Mouse (Mus musculus) megakaryocyte-erythroid progenitor cell, adult 5-6 weeks (primary cell): ENCODE measurements around the gene Spcs2. TPM values are rescaled to one million over a fixed set of nuclear protein-coding genes. Genes with fewer than 3 reads are reported as not detected.

Source experiments
- ATAC-seq: replicated peaks from 2 replicates; pipeline ENCODE4 v1.8.0; 2016; ENCODE audit warnings: mild to moderate bottlenecking, inconsistent platforms; ENCODE audit not compliant: severe bottlenecking, poor library complexity, low FRiP score, low TSS enrichment
- total RNA-seq, 2 experiments: library from RNA; stranded (forward) in 1 of 2; stranded (reverse) in 1 of 2; fragments of 200-1000, 215-1000 nt in 1 of 2; fragments of >200 nt in 1 of 2; fragmentation: Nextera tagmentation in 1 of 2; gene quantifications; 2 replicates each; pipeline ENCODE4 v1.2.3; 2014 to 2017

The Spcs2 gene
- total RNA-seq, 2 experiments from 2014 or later, result 132 to 153 TPM

DNA sequence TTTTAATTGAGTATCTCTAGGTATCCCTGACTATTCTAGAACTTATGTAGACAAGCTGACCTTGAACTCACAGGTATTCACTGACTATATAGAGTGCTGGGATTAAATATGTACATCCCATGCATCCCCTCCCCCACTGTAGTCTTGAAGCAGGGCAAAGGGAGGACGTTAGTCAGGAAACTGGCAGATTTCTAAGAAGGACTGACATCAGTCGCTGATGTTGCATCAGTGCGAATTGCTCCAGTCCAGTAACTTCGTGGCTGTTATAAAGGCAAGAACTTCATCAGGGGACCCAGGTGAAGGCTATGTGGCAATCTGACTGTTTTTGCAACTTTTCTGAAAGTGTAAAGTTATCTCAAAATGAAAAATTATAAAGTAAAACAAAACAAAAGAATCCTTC is 6.0 kb upstream of the Spcs2 start:
- no peak for ATAC-seq

DNA sequence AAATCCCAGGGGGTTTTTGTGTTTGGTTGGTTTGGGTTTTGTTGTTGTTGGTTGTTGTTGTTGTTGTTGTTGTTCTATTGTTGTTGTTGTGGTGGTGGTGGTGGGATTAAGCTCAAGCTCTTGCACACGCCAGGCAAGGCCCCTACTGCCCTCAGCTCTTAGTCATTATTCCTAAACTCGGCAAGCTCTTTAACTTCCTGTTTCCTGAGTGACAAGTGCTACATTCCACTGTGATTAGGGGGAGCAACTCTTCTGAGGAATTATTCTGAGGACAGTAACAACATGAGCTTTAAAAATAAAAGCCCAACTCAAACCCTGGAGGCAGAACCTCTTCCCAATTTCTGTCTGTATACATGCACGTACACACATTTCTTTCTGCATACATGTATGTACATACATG is 2.0 kb upstream of the Spcs2 start:
- no peak for ATAC-seq

DNA sequence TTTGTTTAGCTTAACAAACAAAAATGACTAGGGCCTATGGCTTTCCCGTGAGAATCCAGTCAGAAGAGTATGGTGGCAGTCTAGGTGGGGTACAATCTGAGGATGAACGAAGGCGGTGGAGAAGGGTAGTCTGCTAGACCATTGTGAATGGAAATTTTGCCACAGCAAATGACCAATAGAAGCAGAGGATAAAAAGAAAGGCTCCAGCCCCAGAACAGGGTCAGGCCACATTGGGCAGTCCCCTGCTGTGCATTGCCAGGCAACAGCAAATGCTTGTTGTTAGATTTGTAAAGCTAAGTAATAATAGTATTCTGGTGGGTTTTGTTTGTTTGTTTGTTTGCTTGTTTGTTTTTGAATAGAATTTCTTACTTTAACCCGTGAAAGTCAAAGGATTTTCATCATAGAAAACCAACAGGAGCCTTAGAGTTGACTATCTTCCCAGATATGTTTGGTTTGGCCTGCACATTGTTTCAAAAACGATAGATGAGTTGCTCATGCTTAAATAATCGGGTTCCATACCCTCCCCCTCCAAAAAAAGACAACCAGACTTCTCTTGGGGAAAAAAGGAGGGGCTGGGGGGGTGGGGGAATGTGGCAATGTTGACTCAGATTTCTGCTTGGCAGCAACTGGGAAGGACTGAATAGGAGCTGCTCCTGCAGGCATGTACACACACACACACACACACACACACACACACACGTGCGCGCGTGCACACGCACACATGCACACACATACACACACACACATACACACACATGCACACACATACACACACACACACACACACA is 1.2 kb upstream of the Spcs2 start:
- no peak for ATAC-seq

DNA sequence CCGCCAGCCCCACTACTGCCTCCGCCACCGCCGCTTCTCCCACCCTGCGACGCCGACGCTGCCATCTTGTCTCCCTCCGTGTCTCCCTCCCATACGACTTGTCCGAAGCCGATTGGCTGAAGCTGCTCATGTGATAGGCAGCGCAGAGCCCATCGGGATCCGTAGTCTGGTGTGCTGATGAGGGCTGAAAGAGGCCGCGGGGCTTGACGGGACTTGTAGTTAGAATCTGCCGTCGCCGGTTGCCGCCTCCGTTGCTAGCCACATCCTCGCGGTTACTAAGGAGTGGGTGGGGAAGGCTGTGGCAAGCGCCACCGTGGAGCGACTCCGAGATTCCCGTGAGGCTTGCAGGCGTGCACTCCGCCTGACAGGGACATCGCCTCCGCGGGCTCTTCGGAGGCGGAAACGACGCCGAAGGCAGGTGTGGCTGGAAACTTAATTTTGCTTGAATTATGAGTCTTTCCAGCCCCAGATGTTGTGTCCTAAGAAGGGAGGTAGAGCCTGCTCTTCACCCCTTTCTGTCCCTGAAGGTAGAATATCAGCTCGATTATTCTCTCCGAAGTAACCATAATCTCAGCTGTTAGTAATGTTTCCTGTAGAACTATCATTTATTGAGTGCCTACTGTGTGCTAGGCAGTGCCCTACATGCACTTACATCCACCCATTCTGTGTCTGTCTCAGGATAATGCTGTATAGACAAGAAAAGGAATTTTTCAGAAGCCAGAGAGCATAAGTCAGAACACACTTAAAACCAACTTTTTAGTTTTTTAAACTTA is 4.3 kb downstream of the Spcs2 start, which contains the start of gene Xrra1:
Gene Xrra1, plus strand, starts transcription at position 304 of the 773 bp plus-strand sequence.
- peak; percentile 98 for ATAC-seq

DNA sequence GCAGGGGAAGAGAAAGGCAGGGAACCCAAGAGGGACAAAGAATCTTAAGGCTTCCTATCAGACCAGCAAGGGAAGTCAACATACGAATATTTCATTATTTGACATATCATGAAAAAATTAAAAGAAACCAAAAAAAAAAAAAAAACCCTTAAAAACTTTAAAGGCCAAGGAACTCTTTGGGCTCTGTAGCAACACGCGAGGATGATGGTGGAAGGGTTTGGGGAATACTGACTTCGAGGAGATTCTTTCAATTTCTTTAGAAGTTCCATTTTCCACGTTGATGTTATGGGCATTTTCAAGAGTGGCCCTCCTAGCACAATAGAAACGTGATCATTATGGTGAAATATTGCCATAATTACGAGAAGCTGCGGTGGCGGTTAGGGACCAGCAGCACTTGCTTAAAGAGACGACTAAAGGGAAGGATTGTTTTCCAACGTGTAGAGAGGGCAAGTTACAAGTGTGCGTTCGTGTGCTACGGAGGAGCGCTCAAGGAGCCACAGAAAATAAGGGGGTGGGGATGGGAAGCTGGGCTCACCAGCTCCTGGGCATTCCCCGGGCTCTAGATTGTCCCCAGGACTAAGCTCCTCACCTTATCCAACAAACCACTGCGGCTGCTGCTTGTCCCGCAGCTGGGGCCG is 5.0 kb downstream of the Spcs2 start:
- ATAC-seq, result no peak

DNA sequence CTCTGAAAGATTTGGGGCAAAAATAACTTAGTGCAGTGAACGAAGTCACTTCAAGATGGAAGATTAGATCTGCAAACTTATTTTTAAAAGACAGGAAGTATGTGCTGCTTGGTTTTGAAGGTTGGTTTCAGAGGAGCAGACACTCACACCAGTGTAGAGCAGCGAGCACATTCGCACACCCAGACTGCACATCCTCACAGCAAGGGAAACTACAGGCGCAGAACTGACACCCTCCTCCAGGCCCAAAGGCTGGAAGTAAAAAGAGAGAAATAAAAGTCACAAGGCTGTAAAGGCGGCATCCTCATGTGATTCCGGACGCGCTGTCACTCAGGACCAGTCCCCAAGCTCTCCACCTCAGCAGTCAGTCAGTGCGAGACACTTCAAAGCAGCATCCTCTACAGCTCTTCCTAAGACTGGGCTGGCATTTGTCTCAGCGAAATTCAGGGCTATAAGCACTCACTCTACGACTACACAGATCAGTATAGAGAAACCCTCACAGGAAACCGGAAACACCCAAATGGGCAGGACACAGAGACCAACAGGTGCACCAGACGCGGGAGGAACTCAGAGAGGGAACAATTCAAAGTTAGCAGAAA is 6.9 kb downstream of the Spcs2 start:
- no peak for ATAC-seq

DNA sequence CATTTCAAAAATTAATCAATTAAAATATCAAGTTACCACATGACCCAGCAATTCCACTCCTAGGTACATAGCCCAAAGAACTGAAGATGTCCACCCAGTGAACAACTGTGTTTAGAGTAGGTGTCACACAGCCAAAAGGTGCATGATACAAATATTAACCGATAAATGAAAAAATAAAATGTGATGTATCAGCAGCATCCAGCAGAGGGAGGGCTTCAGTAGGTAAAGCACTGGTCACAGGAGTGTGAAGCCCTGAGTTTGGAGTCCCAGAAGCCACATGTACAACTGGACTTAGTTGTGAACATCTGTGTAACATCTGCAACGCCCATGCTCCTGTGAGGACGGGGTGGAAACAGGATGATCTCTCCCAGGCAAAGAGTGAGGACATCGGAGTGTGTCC is 9.0 kb downstream of the Spcs2 start:
- ATAC-seq, result no peak

DNA sequence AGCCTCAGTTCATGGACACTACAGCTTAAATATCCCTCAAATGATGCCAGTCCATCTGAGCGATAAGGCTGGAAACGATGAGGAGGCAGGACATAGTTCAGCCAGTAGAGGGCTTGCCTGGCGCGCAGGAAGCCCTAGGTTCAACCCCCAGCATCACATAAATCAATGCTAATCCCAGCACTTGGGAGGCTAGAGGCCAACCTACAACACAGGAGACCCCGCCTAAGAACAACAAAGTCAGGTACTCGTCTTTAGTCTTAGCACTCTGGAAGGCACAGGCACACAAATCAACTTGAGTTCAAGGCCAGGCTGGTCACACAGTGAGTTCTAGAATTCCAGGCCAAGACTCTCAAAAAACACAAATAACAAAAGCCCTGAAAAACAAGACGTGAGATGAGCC is 9.9 kb downstream of the Spcs2 start:
- 0 out of 2 replicates have a peak, but pooled peaks have one; percentile 25 for ATAC-seq

DNA sequence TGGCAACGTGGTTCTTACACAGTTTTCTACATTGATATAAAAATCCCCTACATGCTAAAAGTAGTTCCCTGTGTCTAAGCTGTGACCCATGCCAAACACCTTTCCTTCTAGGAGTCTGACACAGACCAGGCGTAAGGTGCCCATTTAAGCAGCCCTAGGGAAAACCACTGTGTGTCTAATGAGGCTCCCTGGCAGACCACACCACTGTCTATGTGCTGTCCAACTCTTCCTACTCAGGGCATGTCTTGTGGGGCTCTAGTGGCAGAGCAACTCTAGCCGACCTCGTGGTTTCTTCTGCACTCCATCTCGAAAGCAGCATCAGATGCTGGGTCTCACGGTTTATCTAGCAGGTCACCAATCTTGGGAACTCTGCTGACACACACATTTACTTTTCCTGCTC is 11.6 kb downstream of the Spcs2 start:
- no peak for ATAC-seq

DNA sequence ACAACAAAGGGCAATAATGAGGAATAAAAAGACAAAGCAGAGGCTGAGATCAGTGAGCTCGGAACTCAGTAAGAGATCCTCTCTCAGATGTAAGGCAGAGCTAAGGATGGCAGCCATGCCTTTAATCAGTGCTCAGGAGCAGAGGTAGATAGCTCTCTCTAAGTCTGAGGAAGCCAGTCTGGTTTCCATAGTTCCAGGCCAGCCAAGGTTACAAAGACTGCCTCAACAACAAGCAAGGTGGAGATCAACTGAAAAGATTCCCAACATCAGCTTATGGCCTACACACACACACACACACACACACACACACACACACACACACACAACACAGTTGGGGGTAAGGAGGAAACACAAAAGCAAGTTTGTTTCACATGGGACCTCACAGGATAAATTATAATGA is 12.1 kb downstream of the Spcs2 start:
- no peak for ATAC-seq

DNA sequence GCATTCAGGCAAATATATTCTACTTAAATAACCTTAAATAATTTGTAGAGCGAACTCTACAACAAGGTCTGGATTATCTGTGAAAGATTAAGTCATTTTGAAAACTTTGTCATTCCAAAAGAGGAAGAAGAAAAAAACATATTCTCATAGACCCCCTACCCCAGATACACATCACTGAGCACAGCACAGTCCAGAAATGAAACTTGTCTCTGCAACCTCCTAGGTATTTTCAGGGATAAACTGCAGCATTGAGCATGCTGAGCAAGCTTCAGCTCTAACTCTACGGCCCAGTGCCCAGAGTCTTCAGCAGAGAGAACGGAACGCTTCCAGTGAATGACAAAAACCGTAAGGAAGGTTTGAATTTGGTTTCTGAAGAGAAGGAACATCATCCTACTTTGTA is 12.7 kb downstream of the Spcs2 start:
- ATAC-seq, result no peak

DNA sequence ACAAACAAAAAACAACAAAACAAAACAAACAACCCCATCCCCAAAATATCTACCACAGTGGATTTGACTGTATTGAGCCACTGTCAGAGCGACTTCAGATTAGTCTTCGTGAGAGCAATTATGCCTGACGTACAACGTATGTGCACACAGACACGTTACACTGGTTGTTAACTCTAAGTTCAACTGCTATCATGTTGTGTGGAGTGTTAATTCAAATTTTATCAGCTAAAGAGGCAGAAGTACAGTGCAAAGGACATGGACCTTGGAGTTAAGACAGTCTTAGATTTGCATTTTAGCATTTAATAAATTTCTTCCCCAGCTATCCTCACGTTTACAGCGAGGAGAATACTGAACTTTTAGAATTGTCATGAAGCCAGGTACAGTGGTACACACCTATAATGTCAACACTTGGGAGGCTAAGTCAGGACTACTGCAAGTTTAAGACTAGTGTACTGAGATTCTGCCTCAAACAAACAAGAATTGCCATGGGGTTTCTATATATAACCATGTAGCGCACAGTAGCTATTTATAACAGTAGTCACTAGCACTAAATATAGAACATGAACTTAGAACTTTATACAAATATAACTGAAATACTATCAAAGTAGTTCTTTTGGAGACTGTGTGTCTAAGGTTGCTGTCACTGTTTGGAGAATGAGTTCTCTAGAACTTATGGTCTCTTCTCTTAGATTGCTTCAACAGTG is 17.6 kb downstream of the Spcs2 start:
- no peak for ATAC-seq

DNA sequence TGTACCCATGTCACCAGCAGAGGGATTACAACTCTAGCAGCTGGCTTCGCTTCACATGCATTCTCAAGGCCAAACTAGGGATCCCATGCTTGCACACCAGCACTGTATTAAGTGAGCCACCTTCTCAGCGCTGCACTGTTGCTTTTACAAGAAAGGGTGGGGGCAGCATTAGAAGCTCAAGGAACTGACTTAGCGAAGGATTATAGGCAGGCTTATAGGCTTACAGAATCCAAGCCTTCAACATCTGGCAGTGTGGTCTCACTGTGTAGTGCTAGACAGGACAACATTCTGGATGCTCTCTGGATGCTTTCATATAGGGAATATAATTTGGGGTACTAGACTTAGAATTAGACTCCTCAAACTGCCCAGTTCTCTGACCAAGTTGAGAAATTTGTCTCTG is 25.0 kb downstream of the Spcs2 start:
- no peak for ATAC-seq

DNA sequence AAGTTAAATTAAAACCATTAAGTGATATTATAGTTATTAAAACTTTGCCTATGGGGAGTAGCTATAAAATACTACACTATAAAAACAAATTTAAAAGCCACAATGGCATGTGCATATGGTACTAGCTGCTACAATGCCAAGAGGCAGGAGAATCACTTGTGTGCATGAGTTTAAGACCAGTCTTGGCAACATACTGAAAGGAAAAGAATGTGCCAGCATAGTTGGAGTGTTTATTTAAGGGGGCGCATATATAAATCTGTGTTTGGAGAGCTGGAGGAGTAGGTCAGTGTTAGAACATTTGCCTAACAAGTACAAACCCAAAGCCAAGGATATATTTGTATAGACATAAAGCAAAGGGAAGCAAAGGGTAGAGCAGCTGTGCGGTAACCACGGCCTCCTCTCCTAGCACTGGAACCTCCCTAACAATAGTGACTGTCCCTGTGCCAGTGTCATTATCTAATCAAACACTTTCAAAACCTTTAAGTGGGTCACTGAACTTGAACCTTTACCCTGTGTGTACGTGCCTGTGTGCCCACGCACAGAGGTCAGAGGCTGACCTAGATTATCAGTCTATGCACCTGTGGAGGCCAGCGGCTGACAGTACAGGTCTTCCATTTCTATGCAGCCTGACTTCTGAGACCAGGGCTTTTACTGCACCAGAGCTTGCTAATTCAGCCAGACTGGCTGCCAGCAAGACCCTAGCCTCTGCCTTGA is 25.7 kb downstream of the Spcs2 start:
- ATAC-seq, result 0 out of 2 replicates have a peak, but pooled peaks have one; percentile 16

DNA sequence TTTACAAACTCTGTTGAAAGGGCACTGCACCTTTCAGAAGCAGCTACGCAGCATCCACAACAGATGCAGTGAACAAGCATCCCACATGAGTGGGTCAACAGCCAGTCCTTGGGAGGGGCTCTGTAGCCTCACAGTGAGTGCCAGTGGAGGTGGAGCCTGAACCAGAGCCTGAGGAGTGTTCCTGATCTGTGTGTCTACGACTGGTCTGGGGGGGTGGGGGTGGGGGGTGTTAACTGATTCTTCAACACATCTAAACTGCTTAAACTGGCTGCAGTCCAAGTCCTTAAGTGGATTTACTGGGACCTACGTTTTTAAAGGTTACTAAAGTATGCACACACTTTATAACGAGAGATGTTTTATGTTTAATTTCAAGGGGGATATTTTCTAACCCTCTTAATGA is 26.5 kb downstream of the Spcs2 start:
- ATAC-seq, result no peak

DNA sequence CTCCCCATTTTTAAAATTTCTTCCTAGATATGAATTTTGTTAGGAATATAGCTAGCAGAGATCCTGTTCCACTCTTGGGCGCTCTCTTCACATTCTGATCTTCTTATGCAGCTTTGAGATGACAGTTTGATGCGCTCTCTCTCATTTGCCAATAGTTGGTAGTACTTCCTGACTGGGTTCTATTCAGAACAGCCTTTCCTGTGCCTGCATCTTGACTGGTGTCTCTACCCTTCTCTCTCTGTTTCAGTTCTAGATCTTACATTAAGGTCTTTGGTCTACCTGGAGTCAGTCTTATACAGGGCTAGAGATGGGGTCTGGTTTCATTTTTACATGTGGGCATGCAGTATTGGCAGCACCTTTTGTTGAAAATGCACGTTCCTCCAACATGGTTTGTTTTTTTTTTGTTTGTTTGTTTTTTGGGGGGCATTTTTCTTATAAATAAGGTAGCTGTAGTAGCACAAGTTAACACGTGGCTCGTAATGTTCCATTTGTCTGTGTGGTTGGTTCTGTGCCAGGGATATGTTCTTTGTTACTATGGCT is 28.9 kb downstream of the Spcs2 start:
- no peak for ATAC-seq

DNA sequence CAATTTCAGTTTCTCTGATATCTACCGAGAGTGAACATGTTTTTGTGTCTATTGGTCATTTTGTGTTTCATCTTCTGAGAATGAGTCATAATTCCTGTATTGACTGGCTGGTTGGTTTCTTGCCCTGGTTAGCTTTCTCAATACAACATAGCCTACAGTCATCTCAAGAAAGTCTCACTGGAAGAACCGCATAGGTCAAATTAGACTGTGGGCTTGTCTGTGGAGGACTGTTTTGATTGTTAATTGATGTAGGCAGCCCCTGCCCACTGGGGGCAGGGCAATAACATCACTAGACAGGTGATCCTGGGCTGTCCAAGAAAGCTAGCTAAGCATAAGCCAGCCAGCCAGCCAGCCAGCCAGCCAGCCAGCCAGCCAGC is 29.4 kb downstream of the Spcs2 start:
- no peak for ATAC-seq

DNA sequence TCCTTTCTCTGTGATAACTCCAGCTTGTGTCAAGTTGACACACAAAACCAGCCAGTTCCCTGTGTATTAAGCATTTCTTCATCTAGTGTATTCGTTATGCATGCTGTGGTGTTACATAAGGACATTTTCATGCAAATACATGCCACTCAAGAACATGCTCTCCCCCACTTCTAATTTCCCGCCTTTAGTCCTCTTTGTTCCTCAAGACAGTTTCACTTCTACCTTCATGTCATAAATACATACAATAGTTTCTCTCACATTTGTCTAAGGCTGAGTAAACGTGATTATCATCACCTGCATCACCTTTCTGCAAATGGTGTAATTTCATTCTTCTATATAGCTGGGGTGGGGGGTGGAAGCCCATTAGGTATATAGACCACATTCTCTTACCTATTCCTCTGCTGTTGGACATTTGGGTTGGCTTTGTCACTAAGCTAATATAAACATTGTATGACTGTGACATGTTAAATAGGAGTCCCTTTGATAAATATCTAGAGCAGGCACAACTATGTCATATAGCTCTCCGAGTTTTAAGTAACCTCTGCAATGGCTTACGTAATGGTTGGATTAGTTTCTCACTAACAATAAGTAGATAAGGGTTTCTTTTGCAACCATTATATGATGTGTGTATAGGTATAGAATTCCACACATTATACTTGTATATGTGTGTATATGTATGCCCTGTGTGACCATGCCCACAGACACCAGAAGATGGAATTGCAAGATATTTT is 30.0 kb downstream of the Spcs2 start:
- no peak for ATAC-seq
